Mouse (Mus musculus) lung, postnatal 0 days (tissue): ENCODE measurements at regions not wholly inside any gene's neighbourhood (a gene's known extent, or its start where the extent isn't known, plus 50 kb on each side); places are given as distances from the start of the nearest gene placed in this dataset.

Experiments
- CTCF ChIP-seq: IDR thresholded peaks from 2 replicates; pipeline ENCODE4 v1.5.1; 2016; ENCODE audit warnings: antibody characterized with exemption, mild to moderate bottlenecking
- EP300 ChIP-seq: IDR thresholded peaks from 2 replicates; pipeline ENCODE4 v1.6.1; 2016; ENCODE audit warnings: antibody characterized with exemption, mild to moderate bottlenecking, control low read depth

GRCm38 (mm10) chr17:52350696-52351095 lies 251.8 kb upstream of the Kcnh8 start:
- TF ChIP-seq CTCF (no peak), EP300 (no peak)
